Mouse (Mus musculus) large intestine, adult 2 months (tissue): ENCODE results near the gene Rarres1. TPM values are rescaled to one million over a fixed set of nuclear protein-coding genes. Genes with fewer than 3 reads are reported as not detected.

Experiments used
- DNase-seq: peaks from one replicate; pipeline ENCODE4 v3.0.0-alpha.2; 2012; ENCODE audit warnings: low read depth, low spot score
- WGBS: fragments of 180-500 bp; shearing (Covaris S2); methylation state at CpG from one replicate; pipeline ENCODE4 v1.1.7; 2018; 5-methylcytosine and 5-hydroxymethylcytosine counted together
- polyA plus RNA-seq: library from polyadenylated mRNA; depleted of rRNA; stranded (reverse); fragments of >200 nt; gene quantifications from 2 replicates; pipeline ENCODE4 v1.2.3, GENCODE M21; 2012; rRNA removed

Rarres1 gene
- polyA plus RNA-seq, 1 experiment = 0.99 TPM

DNA sequence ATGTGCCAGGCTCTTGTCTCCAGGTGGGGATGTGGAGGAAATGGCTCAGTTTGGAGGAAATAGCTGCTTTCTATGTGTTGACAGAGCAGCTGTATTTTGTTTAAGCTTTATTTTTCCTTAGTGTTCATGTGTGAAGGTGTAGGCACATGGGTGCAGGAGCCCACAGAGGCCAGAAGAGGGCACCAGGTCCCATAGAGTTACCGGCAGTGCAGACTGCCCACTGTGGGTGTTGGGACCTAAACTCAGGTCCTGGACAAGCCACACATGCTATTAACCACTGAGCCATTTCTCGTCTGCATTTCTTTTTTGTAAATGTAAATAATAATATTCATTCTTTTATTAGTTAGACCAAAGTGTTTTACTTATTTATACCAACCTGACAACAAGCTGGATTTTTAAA is 68.2 kb downstream of the Rarres1 start:
- WGBS = 95% methylated on average over 2 of the region's 2 CpGs
- no peak for DNase-seq

DNA sequence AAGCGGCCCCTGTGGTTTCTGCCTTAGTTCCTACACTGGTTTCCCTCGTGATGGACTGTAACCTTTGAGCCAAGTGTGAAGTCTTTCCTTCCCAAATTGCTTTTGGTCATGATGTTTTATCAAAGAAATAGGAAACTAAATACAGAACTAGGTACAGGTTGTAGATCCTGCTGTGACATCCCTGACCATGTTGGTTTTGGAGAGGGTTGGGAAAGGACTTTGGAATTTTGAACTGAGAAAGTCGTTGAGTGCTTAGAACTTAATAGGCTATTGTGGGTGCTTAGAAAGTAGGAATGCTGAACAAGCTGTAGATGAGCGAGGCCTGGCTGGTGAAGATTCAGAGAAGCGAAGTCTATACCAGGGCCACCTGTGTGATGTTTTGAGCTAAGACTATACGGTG is 81.3 kb downstream of the Rarres1 start:
- WGBS = 84% methylated on average over 6 of the region's 6 CpGs
- DNase-seq = no peak

DNA sequence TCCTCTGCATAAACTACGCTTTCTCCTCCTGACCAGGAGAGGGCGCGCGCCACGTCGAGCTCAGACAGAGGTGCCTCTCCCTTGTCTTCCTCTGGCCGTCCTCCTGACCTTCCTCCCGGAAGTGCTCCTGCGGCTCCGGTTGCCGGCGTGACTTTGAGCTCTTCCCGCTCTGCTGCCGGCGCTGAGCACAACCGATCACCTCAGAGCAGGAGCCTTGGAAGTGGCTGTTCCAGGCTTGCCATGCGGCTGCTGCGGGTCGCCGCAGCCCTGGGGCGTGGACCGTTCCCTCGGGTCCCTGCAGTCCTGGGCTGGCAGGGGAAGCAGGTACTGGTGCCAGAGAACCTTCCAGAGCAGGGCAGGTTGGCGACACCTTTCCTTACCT is 85.3 kb downstream of the Rarres1 start, which contains the start of gene Gfm1:
Gene Gfm1 (plus strand): TSS at position 98 of the 382 bp plus-strand sequence.
- under 1% methylated on average over 24 of the region's 24 CpGs for WGBS
- DNase-seq = peak; percentile 72

DNA sequence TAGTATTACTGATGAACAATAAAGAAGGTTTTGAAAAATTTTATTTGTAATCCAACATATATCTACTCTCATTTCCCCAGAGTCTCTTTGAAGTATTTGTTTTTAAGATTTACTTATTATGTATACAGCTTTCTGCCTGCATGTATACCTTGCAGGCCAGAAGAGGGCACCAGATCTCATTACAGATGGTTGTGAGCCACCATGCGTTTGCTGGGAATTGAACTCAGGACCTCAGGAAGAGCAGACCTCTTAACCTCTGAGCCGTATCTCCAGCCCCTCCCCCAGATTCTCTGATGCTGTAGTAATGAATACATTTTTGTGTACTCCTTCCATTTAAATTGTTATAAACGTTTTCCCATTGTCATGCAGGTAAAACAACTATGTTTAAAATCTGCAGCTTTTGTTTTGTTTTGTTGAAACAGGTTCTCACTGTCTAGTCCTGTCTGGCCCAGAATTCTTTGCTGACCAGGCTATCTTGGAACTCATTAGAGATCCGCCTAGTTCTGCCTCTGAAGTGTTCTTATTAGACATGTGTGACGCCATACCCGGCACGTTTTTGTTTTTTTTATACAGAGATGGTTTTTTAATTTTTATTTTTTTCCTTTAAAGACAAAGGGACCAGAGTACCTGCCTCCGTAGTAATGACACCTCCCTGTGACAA is 85.9 kb downstream of the Rarres1 start:
- DNase-seq = no peak
- 28% methylated on average over 8 of the region's 8 CpGs for WGBS

Other genes with a start within 250 kb of the Rarres1 start
- 0.12 TPM in 1 of 2 replicates, not detected in the other for gene Mlf1, start 141.4 kb downstream of the Rarres1 start, polyA plus RNA-seq
- gene Gm17402, start 140.4 kb downstream of the Rarres1 start, polyA plus RNA-seq = not detected in 2 replicates
- 18.2 and 20.0 TPM in 2 replicates for gene Gfm1, start 85.4 kb downstream of the Rarres1 start, polyA plus RNA-seq
- 33.1 and 34.9 TPM in 2 replicates for gene Lxn, start 51.6 kb downstream of the Rarres1 start, polyA plus RNA-seq
- 22.8 and 27.3 TPM in 2 replicates for gene Mfsd1, start 67.2 kb upstream of the Rarres1 start, polyA plus RNA-seq